Mouse (Mus musculus): ENCODE measurements around the gene Abcc12. TPM values are rescaled to one million over a fixed set of nuclear protein-coding genes. Genes with fewer than 3 reads are reported as not detected.

Gene Abcc12
- polyA plus RNA-seq, 1 experiment from 2014 or later, result not detected

DNA sequence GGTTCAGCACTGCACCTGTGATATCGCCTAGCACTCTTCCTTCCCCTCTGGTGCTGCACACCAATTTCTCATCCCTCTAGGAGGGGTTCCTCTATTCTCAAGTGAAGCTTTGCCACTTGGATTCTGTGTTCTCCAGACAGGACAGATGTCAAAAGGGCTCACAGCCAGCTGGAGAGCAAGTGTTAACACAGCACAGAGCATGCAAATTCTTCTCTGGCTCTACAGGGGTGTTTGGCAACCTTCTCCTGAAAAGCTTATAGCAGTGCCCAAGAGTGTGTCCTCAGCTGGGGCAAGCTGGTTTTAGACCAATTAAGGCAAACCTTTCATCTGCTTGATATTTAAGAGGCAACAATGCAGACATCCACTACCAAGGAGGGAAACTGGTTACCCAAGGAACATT lies 66.3 kb downstream of the Abcc12 start:
- ATAC-seq (ENCODE audit: low FRiP score) (no peak), DNase-seq (ENCODE audit: low spot score) (no peak)
- 88% methylated on average over 1 of the region's 1 CpGs for WGBS
- Histone ChIP-seq H3K9me3 (ENCODE audit: control insufficient read depth, low read length) (no peaks in the 10 kb centered on the region), H3K27ac (ENCODE audit: low read depth, low read length) (no peak overlapping the region), H3K4me3 (ENCODE audit: low read depth, low read length) (no peak overlapping the region), H3K36me3 (ENCODE audit: control insufficient read depth, insufficient read depth, low read length) (no peaks in the 10 kb centered on the region), H3K27me3 (ENCODE audit: control insufficient read depth, insufficient read depth, low read length) (no peaks in the 10 kb centered on the region), H3K4me2 (replicated peaks; ENCODE audit: low read depth, low read length) (no peak overlapping the region), H3K4me1 (replicated peaks; ENCODE audit: control insufficient read depth, insufficient read depth, low read length) (no peaks in the 10 kb centered on the region), H3K9ac (ENCODE audit: low read depth, low read length) (no peak overlapping the region)

DNA sequence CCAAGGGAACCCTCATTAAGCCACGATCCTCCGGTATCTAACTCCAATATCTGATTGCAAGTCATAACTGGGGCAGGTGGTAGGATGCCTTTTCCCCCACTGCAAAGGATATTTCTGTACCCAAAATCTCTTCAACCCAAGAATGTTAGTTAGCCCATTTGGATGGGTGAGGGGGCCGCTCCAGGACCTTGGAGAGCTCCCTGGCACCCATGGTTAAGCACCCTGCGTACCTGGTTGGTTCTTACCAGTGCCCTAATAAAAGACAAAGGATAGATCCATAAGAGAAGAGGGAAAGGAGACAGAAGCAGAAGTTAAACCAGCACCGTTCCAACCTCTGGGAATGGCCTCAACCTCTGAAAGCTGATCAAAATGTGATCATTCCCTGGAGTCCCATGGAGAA lies 67.6 kb downstream of the Abcc12 start:
- no peak overlapping the region for H3K4me3 ChIP-seq (ENCODE audit: low read depth, low read length)
- 66% methylated on average over 5 of the region's 5 CpGs for WGBS
- no peaks in the 10 kb centered on the region for H3K27me3 ChIP-seq (ENCODE audit: control insufficient read depth, insufficient read depth, low read length)
- DNase-seq (ENCODE audit: low spot score), result peak; percentile 24
- no peak overlapping the region for H3K27ac ChIP-seq (ENCODE audit: low read depth, low read length)
- no peak overlapping the region for H3K9ac ChIP-seq (ENCODE audit: low read depth, low read length)
- H3K4me1 ChIP-seq (replicated peaks; ENCODE audit: control insufficient read depth, insufficient read depth, low read length), result no peaks in the 10 kb centered on the region
- H3K9me3 ChIP-seq (ENCODE audit: control insufficient read depth, low read length), result no peaks in the 10 kb centered on the region
- no peaks in the 10 kb centered on the region for H3K36me3 ChIP-seq (ENCODE audit: control insufficient read depth, insufficient read depth, low read length)
- ATAC-seq (ENCODE audit: low FRiP score), result no peak
- no peak overlapping the region for H3K4me2 ChIP-seq (replicated peaks; ENCODE audit: low read depth, low read length)

DNA sequence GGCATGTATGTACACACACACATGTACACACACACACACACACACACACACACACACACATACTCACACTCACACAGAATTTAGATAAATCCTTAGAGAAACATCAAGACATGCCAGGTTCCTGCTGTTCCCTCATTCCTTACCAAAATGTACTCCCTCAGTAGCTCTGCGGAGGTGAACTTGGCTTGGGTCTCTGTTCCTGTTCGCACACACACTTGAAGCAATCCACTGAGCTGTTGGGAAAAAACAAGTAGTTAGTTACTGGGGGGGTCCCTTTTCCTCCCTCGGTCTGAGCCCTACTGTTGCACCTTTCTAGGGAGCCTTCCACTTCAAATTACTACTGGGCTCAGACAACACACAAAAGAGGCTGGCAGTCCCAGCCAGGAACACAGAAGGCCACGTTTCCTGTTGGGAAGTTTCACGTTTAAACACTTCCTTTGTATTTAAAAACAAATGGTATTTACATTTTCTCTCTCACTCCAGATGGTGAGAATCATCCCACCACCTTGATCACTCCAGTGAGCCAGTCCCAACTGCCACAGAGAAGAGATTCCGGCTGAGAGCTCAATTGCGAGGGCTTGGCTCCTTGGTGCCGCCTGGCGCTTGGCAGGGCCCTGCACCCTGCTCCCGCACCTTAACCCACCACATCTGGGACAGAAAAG lies 68.2 kb downstream of the Abcc12 start:
- no peaks in the 10 kb centered on the region for H3K9me3 ChIP-seq (ENCODE audit: control insufficient read depth, low read length)
- H3K27ac ChIP-seq (ENCODE audit: low read depth, low read length), result no peak overlapping the region
- 62% methylated on average over 10 of the region's 10 CpGs for WGBS
- no peaks in the 10 kb centered on the region for H3K36me3 ChIP-seq (ENCODE audit: control insufficient read depth, insufficient read depth, low read length)
- ATAC-seq (ENCODE audit: low FRiP score) (no peak), DNase-seq (ENCODE audit: low spot score) (no peak)
- no peak overlapping the region for H3K9ac ChIP-seq (ENCODE audit: low read depth, low read length)
- no peaks in the 10 kb centered on the region for H3K4me1 ChIP-seq (replicated peaks; ENCODE audit: control insufficient read depth, insufficient read depth, low read length)
- H3K4me2 ChIP-seq (replicated peaks; ENCODE audit: low read depth, low read length), result no peak overlapping the region
- no peak overlapping the region for H3K4me3 ChIP-seq (ENCODE audit: low read depth, low read length)
- no peaks in the 10 kb centered on the region for H3K27me3 ChIP-seq (ENCODE audit: control insufficient read depth, insufficient read depth, low read length)

DNA sequence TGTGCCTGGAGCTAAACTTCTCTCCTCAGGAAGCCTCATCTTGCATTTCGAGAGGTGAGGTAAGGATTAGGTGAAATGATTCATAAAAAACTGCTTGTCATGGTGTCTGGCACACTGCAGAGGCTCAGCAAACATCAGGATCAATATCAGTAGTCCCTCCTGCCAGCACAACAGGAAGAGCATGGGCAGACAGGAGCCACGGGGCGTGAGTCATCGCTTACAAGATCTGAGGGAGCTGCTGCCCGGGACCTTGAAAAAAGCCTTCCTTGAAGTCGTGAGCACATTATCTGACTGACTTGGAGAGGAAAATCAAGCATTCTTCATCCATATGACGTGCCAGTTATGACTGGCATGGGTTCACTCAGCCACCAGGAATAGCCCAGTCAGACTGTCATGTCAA lies 79.1 kb downstream of the Abcc12 start:
- H3K9ac ChIP-seq (ENCODE audit: low read depth, low read length), result no peak overlapping the region
- no peak for ATAC-seq (ENCODE audit: low FRiP score)
- WGBS, result 85% methylated on average over 7 of the region's 7 CpGs
- H3K27me3 ChIP-seq (ENCODE audit: control insufficient read depth, insufficient read depth, low read length), result no peaks in the 10 kb centered on the region
- H3K4me2 ChIP-seq (replicated peaks; ENCODE audit: low read depth, low read length), result no peak overlapping the region
- H3K4me3 ChIP-seq (ENCODE audit: low read depth, low read length), result no peak overlapping the region
- no peak overlapping the region for H3K27ac ChIP-seq (ENCODE audit: low read depth, low read length)
- H3K9me3 ChIP-seq (ENCODE audit: control insufficient read depth, low read length), result no peaks in the 10 kb centered on the region
- DNase-seq (ENCODE audit: low spot score), result no peak
- H3K36me3 ChIP-seq (ENCODE audit: control insufficient read depth, insufficient read depth, low read length), result no peaks in the 10 kb centered on the region
- H3K4me1 ChIP-seq (replicated peaks; ENCODE audit: control insufficient read depth, insufficient read depth, low read length), result no peaks in the 10 kb centered on the region

DNA sequence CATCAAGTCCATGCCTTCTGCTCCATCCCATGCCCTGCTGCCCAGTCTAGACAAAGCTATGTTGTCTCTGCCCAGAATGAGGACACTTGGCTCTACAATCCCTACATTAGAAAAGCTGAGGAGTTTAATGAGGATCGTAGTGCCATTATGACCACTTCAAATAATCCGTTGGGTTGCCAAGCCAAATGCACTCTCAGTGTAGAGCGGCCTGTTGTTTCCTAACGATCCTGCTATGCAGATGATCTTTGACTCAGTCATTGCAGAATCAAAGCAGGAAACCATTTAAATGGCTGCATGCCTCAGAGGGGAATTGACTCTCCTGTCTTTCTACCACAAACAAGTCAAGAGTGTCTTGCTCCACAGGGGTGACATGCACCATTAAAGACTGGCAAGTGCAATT lies 85.4 kb downstream of the Abcc12 start:
- Histone ChIP-seq H3K36me3 (ENCODE audit: control insufficient read depth, insufficient read depth, low read length) (no peaks in the 10 kb centered on the region), H3K27ac (ENCODE audit: low read depth, low read length) (no peak overlapping the region), H3K27me3 (ENCODE audit: control insufficient read depth, insufficient read depth, low read length) (no peaks in the 10 kb centered on the region), H3K9me3 (ENCODE audit: control insufficient read depth, low read length) (no peaks in the 10 kb centered on the region), H3K4me3 (ENCODE audit: low read depth, low read length) (no peak overlapping the region), H3K4me2 (replicated peaks; ENCODE audit: low read depth, low read length) (no peak overlapping the region), H3K9ac (ENCODE audit: low read depth, low read length) (no peak overlapping the region), H3K4me1 (replicated peaks; ENCODE audit: control insufficient read depth, insufficient read depth, low read length) (no peaks in the 10 kb centered on the region)
- WGBS, result 93% methylated on average over 4 of the region's 4 CpGs
- no peak for DNase-seq (ENCODE audit: low spot score)
- ATAC-seq (ENCODE audit: low FRiP score), result no peak

DNA sequence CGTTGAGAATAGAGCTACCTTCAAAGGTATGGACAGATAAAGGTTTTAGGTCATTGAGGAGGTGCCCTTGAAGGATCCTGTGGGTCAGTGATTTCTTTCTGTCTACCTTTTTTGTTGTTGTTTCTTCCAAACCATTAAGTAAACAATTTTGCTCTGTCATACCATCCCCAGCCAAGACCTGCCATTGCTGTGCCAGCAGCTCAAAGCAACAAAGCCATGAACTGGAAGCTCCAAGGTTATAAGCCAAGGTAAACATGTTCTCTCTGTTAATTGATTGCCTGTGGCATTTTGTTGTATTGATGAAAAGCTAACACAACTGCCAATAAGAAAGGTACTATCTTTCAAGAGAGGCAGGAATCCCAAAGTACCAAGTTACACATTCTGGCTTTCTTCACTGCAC lies 86.6 kb downstream of the Abcc12 start:
- Histone ChIP-seq H3K36me3 (ENCODE audit: control insufficient read depth, insufficient read depth, low read length) (no peaks in the 10 kb centered on the region), H3K27ac (ENCODE audit: low read depth, low read length) (no peak overlapping the region), H3K4me2 (replicated peaks; ENCODE audit: low read depth, low read length) (no peak overlapping the region), H3K4me1 (replicated peaks; ENCODE audit: control insufficient read depth, insufficient read depth, low read length) (no peaks in the 10 kb centered on the region), H3K9me3 (ENCODE audit: control insufficient read depth, low read length) (no peaks in the 10 kb centered on the region), H3K4me3 (ENCODE audit: low read depth, low read length) (no peak overlapping the region), H3K9ac (ENCODE audit: low read depth, low read length) (no peak overlapping the region), H3K27me3 (ENCODE audit: control insufficient read depth, insufficient read depth, low read length) (no peaks in the 10 kb centered on the region)
- no peak for DNase-seq (ENCODE audit: low spot score)
- 43% methylated on average over 1 of the region's 1 CpGs for WGBS
- ATAC-seq (ENCODE audit: low FRiP score), result no peak

DNA sequence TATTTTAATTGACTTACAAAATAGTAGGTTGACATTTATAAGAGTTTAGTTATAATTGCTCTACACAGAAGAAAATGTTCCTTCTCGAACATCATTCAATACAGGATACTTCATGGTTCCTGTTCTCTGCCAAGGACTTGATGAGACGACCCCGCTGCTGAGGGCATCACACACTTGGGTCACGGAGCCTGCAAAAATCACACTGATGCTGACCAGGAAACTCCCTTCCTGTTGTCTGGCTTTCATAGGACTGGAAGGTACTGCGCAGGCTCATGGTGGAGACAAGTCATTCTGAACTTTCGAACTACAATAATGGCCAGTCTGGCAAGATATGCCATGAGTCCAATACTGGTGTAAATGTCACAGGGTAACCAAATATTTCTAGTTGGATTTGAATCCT lies 95.1 kb downstream of the Abcc12 start:
- WGBS, result 99% methylated on average over 6 of the region's 6 CpGs
- no peak overlapping the region for H3K4me3 ChIP-seq (ENCODE audit: low read depth, low read length)
- no peak overlapping the region for H3K9ac ChIP-seq (ENCODE audit: low read depth, low read length)
- no peak overlapping the region for H3K27ac ChIP-seq (ENCODE audit: low read depth, low read length)
- H3K4me1 ChIP-seq (replicated peaks; ENCODE audit: control insufficient read depth, insufficient read depth, low read length), result no peaks in the 10 kb centered on the region
- DNase-seq (ENCODE audit: low spot score) (no peak), ATAC-seq (ENCODE audit: low FRiP score) (no peak)
- H3K27me3 ChIP-seq (ENCODE audit: control insufficient read depth, insufficient read depth, low read length), result no peaks in the 10 kb centered on the region
- H3K36me3 ChIP-seq (ENCODE audit: control insufficient read depth, insufficient read depth, low read length), result no peaks in the 10 kb centered on the region
- no peak overlapping the region for H3K4me2 ChIP-seq (replicated peaks; ENCODE audit: low read depth, low read length)
- H3K9me3 ChIP-seq (ENCODE audit: control insufficient read depth, low read length), result no peaks in the 10 kb centered on the region

DNA sequence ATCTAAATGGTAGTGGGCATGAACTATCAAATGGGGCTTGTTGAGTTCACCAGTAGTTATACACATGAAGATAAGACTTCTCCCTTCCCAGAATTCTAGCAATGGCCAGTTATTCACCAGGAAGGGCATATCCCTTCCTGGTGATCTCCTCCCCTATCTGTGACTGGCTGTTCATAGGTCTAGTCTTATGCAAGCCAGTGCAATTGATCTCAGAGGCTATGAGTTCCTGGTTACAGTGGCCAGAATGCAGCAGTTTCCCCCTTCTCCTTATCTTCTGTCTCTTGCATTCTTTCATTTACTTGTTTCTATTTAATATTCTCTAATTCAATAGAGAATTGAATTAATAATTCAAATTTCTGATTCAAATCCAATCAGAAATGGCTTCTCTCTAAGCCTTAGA lies 96.2 kb downstream of the Abcc12 start:
- no peak overlapping the region for H3K4me2 ChIP-seq (replicated peaks; ENCODE audit: low read depth, low read length)
- no peaks in the 10 kb centered on the region for H3K9me3 ChIP-seq (ENCODE audit: control insufficient read depth, low read length)
- no peak for DNase-seq (ENCODE audit: low spot score)
- H3K27me3 ChIP-seq (ENCODE audit: control insufficient read depth, insufficient read depth, low read length), result no peaks in the 10 kb centered on the region
- H3K27ac ChIP-seq (ENCODE audit: low read depth, low read length), result no peak overlapping the region
- no peak overlapping the region for H3K4me3 ChIP-seq (ENCODE audit: low read depth, low read length)
- H3K36me3 ChIP-seq (ENCODE audit: control insufficient read depth, insufficient read depth, low read length), result no peaks in the 10 kb centered on the region
- H3K9ac ChIP-seq (ENCODE audit: low read depth, low read length), result no peak overlapping the region
- no peaks in the 10 kb centered on the region for H3K4me1 ChIP-seq (replicated peaks; ENCODE audit: control insufficient read depth, insufficient read depth, low read length)
- ATAC-seq (ENCODE audit: low FRiP score), result no peak

DNA sequence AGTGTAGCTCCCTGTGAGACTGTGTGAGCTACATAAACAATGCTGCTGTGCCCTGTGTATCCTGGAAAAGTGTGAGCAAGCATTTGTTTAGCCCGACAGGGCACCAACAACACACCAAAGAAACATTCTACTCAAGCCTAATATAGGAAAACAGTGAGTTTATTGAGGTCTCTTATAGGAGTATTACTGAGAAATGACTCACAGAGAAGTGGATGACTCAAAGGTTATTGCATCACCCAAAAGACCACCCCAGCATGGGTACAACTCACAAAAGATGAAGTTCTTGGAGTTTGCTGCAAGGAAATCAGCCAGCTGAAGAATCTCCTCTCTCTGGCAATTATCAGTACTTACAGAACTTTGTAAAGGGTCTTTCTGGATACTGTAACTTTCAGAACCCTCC lies 98.4 kb downstream of the Abcc12 start:
- no peak for DNase-seq (ENCODE audit: low spot score)
- WGBS, result 92% methylated on average over 1 of the region's 1 CpGs
- no peaks in the 10 kb centered on the region for H3K36me3 ChIP-seq (ENCODE audit: control insufficient read depth, insufficient read depth, low read length)

More for the DNA sequence above, 98.4 kb downstream of the Abcc12 start:
- Histone ChIP-seq H3K9me3 (ENCODE audit: control insufficient read depth, low read length) (no peaks in the 10 kb centered on the region), H3K4me3 (ENCODE audit: low read depth, low read length) (no peak overlapping the region), H3K9ac (ENCODE audit: low read depth, low read length) (no peak overlapping the region), H3K27me3 (ENCODE audit: control insufficient read depth, insufficient read depth, low read length) (no peaks in the 10 kb centered on the region), H3K4me1 (replicated peaks; ENCODE audit: control insufficient read depth, insufficient read depth, low read length) (no peaks in the 10 kb centered on the region), H3K27ac (ENCODE audit: low read depth, low read length) (no peak overlapping the region), H3K4me2 (replicated peaks; ENCODE audit: low read depth, low read length) (no peak overlapping the region)
- ATAC-seq (ENCODE audit: low FRiP score), result no peak

Measured in hindbrain, embryonic 11.5 days (tissue).